Mouse (Mus musculus): ENCODE measurements at regions not wholly inside any gene's neighbourhood (a gene's known extent, or its start where the extent isn't known, plus 50 kb on each side); places are given as distances from the start of the nearest gene placed in this dataset.

DNA sequence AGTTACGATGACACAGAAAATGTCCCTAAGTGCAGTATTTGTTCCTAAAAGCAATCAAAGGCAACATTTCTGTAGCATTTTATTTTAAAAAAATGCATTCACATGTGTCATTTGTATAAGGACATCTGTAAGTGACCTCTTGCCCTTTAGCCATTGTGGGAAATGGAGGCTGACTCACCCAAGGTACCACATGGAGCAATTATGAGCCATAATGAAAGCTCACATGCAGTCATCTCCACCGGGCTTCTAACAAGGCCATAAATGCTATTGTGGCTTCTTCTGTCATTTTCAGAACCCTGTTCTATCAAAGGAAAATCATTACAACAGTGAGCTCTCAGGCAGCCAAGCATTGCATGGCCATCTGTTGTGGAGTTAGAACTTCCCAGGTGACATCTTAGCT lies 75.9 kb upstream of the Jun start:
- no peak for TF ChIP-seq EP300 (IDR thresholded peaks at IDR 0.05; ENCODE audit: low read depth in 1 of 2, low read length in 2 of 2)
- no peak for TF ChIP-seq RCOR1 (IDR thresholded peaks at IDR 0.05; ENCODE audit: low read depth, low read length)
- no peak for TF ChIP-seq POLR2A (IDR thresholded peaks at IDR 0.05; ENCODE audit: control insufficient read depth in 1 of 2, insufficient read depth in 1 of 2, low read depth in 1 of 2, low read length in 2 of 2, poor library complexity in 1 of 2)
- TF ChIP-seq CTCF (IDR thresholded peaks at IDR 0.05 in 2 of 3, conservative IDR thresholded peaks at IDR 0.05 in 1 of 3; ENCODE audit: control insufficient read depth in 1 of 3, insufficient read depth in 1 of 3, low read depth in 2 of 3, low read length in 3 of 3, poor library complexity in 1 of 3, severe bottlenecking in 1 of 3) = no peak
- no peak for TF ChIP-seq JUND (IDR thresholded peaks at IDR 0.05; ENCODE audit: low read depth, low read length)
- TF ChIP-seq E2F4 (IDR thresholded peaks at IDR 0.05; ENCODE audit: borderline replicate concordance, low read depth, low read length) = no peak
- no peak for TF ChIP-seq ZC3H11A (IDR thresholded peaks at IDR 0.05; ENCODE audit: low read depth, low read length)
- no peak for TF ChIP-seq SIN3A (IDR thresholded peaks at IDR 0.05; ENCODE audit: low read length)
- no peak for TF ChIP-seq ZKSCAN1 (IDR thresholded peaks at IDR 0.05; ENCODE audit: low read depth, low read length)
- TF ChIP-seq MXI1 (IDR thresholded peaks at IDR 0.05; ENCODE audit: low read depth, low read length) = no peak
- TF ChIP-seq POLR2AphosphoS5 (IDR thresholded peaks at IDR 0.05; ENCODE audit: borderline replicate concordance, low read depth, low read length) = no peak
- no peak for TF ChIP-seq TCF12 (IDR thresholded peaks at IDR 0.05; ENCODE audit: low read depth, low read length)
- TF ChIP-seq MAZ (IDR thresholded peaks at IDR 0.05; ENCODE audit: low read depth, low read length) = no peak
